Mouse (Mus musculus) heart, adult 2 months (tissue): ENCODE measurements around the gene Pgap2.

Experiments
- CTCF ChIP-seq: fragments of 200-600 bp; IDR thresholded peaks from 2 replicates; pipeline ENCODE4 v1.8.1; 2022; ENCODE audit warnings: antibody characterized with exemption, mild to moderate bottlenecking, moderate library complexity
- EP300 ChIP-seq: fragments of 200-500 bp; IDR thresholded peaks from 2 replicates; pipeline ENCODE4 v1.6.1; 2011; ENCODE audit warnings: low read depth, low read length, control low read depth; ENCODE audit not compliant: insufficient read depth
- POLR2A ChIP-seq: fragments of 200-500 bp; IDR thresholded peaks from 2 replicates; pipeline ENCODE4 v1.6.1; 2011; ENCODE audit warnings: mild to moderate bottlenecking, low read depth, low read length, control low read depth; ENCODE audit not compliant: insufficient read depth

GRCm38 (mm10) chr7:102205646-102206045, 4.4 kb upstream of the Pgap2 start:
- TF ChIP-seq CTCF (peak; percentile 33), POLR2A (no peak), EP300 (no peak)
